Mouse (Mus musculus) ovary, postnatal 14 days (tissue): ENCODE data around the gene Slc7a7.

Experiments
- DNase-seq: peaks from one replicate; pipeline ENCODE4 v3.0.0; 2022; ENCODE audit warnings: low spot score

Gene Slc7a7

GRCm38 (mm10) chr14:54432837-54433830 lies 15.6 kb upstream of the Slc7a7 start:
- no peak for DNase-seq

- no peak for DNase-seq
Observed at GRCm38 (mm10) chr14:54432078-54432836, 14.7 kb upstream of the Slc7a7 start.

- DNase-seq: peak; percentile 70
Observed at GRCm38 (mm10) chr14:54431334-54432077, 13.9 kb upstream of the Slc7a7 start, which contains the start of gene Mmp14. Mmp14 (plus strand) TSS chr14:54431612.

GRCm38 (mm10) chr14:54430406-54431145 lies 13.0 kb upstream of the Slc7a7 start:
- DNase-seq: no peak

GRCm38 (mm10) chr14:54429332-54430093 lies 11.9 kb upstream of the Slc7a7 start:
- DNase-seq: no peak

- no peak for DNase-seq
Observed at GRCm38 (mm10) chr14:54428421-54428820, 10.8 kb upstream of the Slc7a7 start.

- no peak for DNase-seq
Observed at GRCm38 (mm10) chr14:54427696-54428095, 10.1 kb upstream of the Slc7a7 start.

- peak; percentile 90 for DNase-seq
Observed at GRCm38 (mm10) chr14:54426689-54427398, 9.3 kb upstream of the Slc7a7 start, which contains the start of gene Mrpl52. Mrpl52 (plus strand) TSS chr14:54426909.

GRCm38 (mm10) chr14:54426003-54426688 lies 8.6 kb upstream of the Slc7a7 start:
- no peak for DNase-seq

GRCm38 (mm10) chr14:54425540-54425939 lies 8.0 kb upstream of the Slc7a7 start:
- no peak for DNase-seq

- no peak for DNase-seq
Observed at GRCm38 (mm10) chr14:54424634-54425033, 7.1 kb upstream of the Slc7a7 start.

- no peak for DNase-seq
Observed at GRCm38 (mm10) chr14:54423406-54423805, 5.8 kb upstream of the Slc7a7 start.

- DNase-seq: no peak
Observed at GRCm38 (mm10) chr14:54421014-54421413, 3.4 kb upstream of the Slc7a7 start.

GRCm38 (mm10) chr14:54416830-54417229 lies 750 bp downstream of the Slc7a7 start:
- no peak for DNase-seq

GRCm38 (mm10) chr14:54416229-54416775 lies 1.3 kb downstream of the Slc7a7 start:
- DNase-seq: no peak

- DNase-seq: no peak
Observed at GRCm38 (mm10) chr14:54415241-54416020, 2.1 kb downstream of the Slc7a7 start.

GRCm38 (mm10) chr14:54413877-54414700 lies 3.5 kb downstream of the Slc7a7 start:
- peak; percentile 27 for DNase-seq
